Mouse (Mus musculus): Measurements from ENCODE around the gene Tacc3.

Tacc3 gene

DNA sequence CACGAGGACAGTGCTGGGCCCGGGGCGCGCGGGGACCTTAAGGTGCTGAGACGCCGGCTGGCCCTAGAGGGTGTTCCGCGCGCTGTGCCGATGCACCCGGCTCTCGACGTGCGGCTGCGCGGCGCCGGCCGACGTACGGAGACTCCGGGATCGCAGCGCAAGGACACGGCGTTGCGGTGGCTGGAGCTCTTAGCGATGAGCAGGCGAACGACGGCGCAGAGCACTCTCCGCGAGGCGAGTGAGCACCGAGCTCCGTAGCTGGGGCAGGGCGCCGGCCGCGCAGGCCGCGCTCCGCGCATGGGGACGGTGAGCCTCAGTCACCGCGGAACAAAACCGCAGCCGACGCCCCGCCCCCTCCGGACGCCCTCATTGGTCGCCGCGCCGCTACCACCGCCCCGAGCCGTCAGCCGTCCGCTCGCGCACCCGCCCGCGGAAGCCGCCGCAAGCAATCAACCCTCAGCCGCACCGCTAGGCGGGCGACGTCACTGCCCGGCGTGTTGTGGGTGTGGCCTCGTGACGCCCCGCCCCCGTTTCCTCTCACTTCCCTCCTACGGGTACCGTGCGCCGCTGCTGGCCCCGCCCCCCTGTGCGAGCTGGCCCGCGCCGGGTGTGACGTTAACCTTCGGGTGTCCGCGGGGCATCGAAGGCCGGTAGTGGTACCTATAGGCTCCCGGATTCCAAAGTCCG lies 28.5 kb upstream of the Tacc3 start, which contains the start of the genes Fam53a and Gm9903:
Fam53a (minus strand) TSS at position 335 of the 687 bp plus-strand sequence.
Gm9903 (plus strand) TSS at position 625 of the 687 bp plus-strand sequence.
- TF ChIP-seq NANOG (IDR thresholded peaks at IDR 0.05; ENCODE audit: borderline replicate concordance, low read length) (no peak), CTCF (conservative IDR thresholded peaks at IDR 0.05; ENCODE audit: low read length) (no peak), POU5F1 (IDR thresholded peaks at IDR 0.05; ENCODE audit: borderline replicate concordance, low read length) (no peak)
- H3K27me3 ChIP-seq (ENCODE audit: insufficient read depth, low read length), result no peaks in the 10 kb centered on the region; the same call in 1 of the 2 replicates
- no peaks in the 10 kb centered on the region for H3K9me3 ChIP-seq (ENCODE audit: low read length)
- peaks cover 22% of the 10 kb centered on the region for H3K36me3 ChIP-seq (ENCODE audit: insufficient read depth, low read length)
- H3K4me1 ChIP-seq (replicated peaks; ENCODE audit: low read depth, low read length), result peaks cover 33% of the 10 kb centered on the region
- H3K4me3 ChIP-seq (replicated peaks; ENCODE audit: low read length), result peak within 1 kb of the TSS; percentile 95

GRCm38 (mm10) chr5:33630061-33630460 lies 27.9 kb upstream of the Tacc3 start:
- Histone ChIP-seq H3K4me3 (replicated peaks; ENCODE audit: low read length) (peak overlapping the region; percentile 95), H3K36me3 (ENCODE audit: insufficient read depth, low read length) (peaks cover 22% of the 10 kb centered on the region), H3K4me1 (replicated peaks; ENCODE audit: low read depth, low read length) (peaks cover 30% of the 10 kb centered on the region), H3K9me3 (ENCODE audit: low read length) (no peaks in the 10 kb centered on the region), H3K27me3 (ENCODE audit: insufficient read depth, low read length) (no peaks in the 10 kb centered on the region; the same call in 1 of the 2 replicates)
- TF ChIP-seq POU5F1 (IDR thresholded peaks at IDR 0.05; ENCODE audit: borderline replicate concordance, low read length), result no peak
- no peak for TF ChIP-seq CTCF (conservative IDR thresholded peaks at IDR 0.05; ENCODE audit: low read length)
- no peak for TF ChIP-seq NANOG (IDR thresholded peaks at IDR 0.05; ENCODE audit: borderline replicate concordance, low read length)

GRCm38 (mm10) chr5:33630615-33631014 lies 27.3 kb upstream of the Tacc3 start:
- no peak for TF ChIP-seq NANOG (IDR thresholded peaks at IDR 0.05; ENCODE audit: borderline replicate concordance, low read length)
- no peak for TF ChIP-seq CTCF (conservative IDR thresholded peaks at IDR 0.05; ENCODE audit: low read length)
- TF ChIP-seq POU5F1 (IDR thresholded peaks at IDR 0.05; ENCODE audit: borderline replicate concordance, low read length), result no peak
- peaks cover 21% of the 10 kb centered on the region for H3K36me3 ChIP-seq (ENCODE audit: insufficient read depth, low read length)
- peaks cover 31% of the 10 kb centered on the region for H3K4me1 ChIP-seq (replicated peaks; ENCODE audit: low read depth, low read length)
- H3K9me3 ChIP-seq (ENCODE audit: low read length), result no peaks in the 10 kb centered on the region
- H3K4me3 ChIP-seq (replicated peaks; ENCODE audit: low read length), result peak overlapping the region; percentile 95; the same call in 1 of the 2 replicates
- H3K27me3 ChIP-seq (ENCODE audit: insufficient read depth, low read length), result no peaks in the 10 kb centered on the region; the same call in 1 of the 2 replicates

GRCm38 (mm10) chr5:33632526-33632925 lies 25.4 kb upstream of the Tacc3 start:
- H3K4me3 ChIP-seq (replicated peaks; ENCODE audit: low read length), result no peak overlapping the region
- TF ChIP-seq POU5F1 (IDR thresholded peaks at IDR 0.05; ENCODE audit: borderline replicate concordance, low read length) (no peak), CTCF (conservative IDR thresholded peaks at IDR 0.05; ENCODE audit: low read length) (no peak), NANOG (IDR thresholded peaks at IDR 0.05; ENCODE audit: borderline replicate concordance, low read length) (no peak)
- peaks cover 28% of the 10 kb centered on the region for H3K36me3 ChIP-seq (ENCODE audit: insufficient read depth, low read length)
- H3K9me3 ChIP-seq (ENCODE audit: low read length), result no peaks in the 10 kb centered on the region
- no peaks in the 10 kb centered on the region; the same call in 1 of the 2 replicates for H3K27me3 ChIP-seq (ENCODE audit: insufficient read depth, low read length)
- peaks cover 27% of the 10 kb centered on the region for H3K4me1 ChIP-seq (replicated peaks; ENCODE audit: low read depth, low read length)

DNA sequence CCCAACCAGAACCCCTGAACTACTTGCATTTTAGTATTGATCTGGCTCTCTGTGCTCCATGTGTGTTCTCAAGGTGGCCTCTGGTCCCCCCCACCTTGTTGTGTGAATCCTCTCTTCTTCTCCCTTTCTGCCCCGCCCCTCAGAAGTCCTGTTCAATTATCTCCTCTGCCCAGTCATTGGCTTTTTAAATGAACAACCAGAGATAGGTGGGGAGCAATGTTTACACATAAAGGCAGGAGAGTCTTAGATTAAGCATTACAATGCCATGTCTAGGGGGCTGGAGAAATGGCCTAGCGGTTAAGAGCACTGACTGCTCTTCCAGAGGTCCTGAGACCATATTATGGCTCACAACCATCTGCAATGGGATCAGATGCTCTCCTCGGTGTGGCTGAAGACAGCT lies 22.6 kb upstream of the Tacc3 start:
- no peaks in the 10 kb centered on the region; the same call in 1 of the 2 replicates for H3K27me3 ChIP-seq (ENCODE audit: insufficient read depth, low read length)
- no peak overlapping the region for H3K4me3 ChIP-seq (replicated peaks; ENCODE audit: low read length)
- TF ChIP-seq POU5F1 (IDR thresholded peaks at IDR 0.05; ENCODE audit: borderline replicate concordance, low read length), result no peak
- no peak for TF ChIP-seq NANOG (IDR thresholded peaks at IDR 0.05; ENCODE audit: borderline replicate concordance, low read length)
- no peak for TF ChIP-seq CTCF (conservative IDR thresholded peaks at IDR 0.05; ENCODE audit: low read length)
- H3K36me3 ChIP-seq (ENCODE audit: insufficient read depth, low read length), result peaks cover 53% of the 10 kb centered on the region
- H3K9me3 ChIP-seq (ENCODE audit: low read length), result no peaks in the 10 kb centered on the region
- peaks cover 16% of the 10 kb centered on the region for H3K4me1 ChIP-seq (replicated peaks; ENCODE audit: low read depth, low read length)

GRCm38 (mm10) chr5:33637606-33638350 lies 20.1 kb upstream of the Tacc3 start:
- peaks cover 77% of the 10 kb centered on the region for H3K36me3 ChIP-seq (ENCODE audit: insufficient read depth, low read length)
- H3K4me3 ChIP-seq (replicated peaks; ENCODE audit: low read length), result no peak overlapping the region
- no peaks in the 10 kb centered on the region for H3K9me3 ChIP-seq (ENCODE audit: low read length)
- H3K27me3 ChIP-seq (ENCODE audit: insufficient read depth, low read length), result no peaks in the 10 kb centered on the region
- TF ChIP-seq POU5F1 (IDR thresholded peaks at IDR 0.05; ENCODE audit: borderline replicate concordance, low read length) (no peak), CTCF (conservative IDR thresholded peaks at IDR 0.05; ENCODE audit: low read length) (no peak), NANOG (IDR thresholded peaks at IDR 0.05; ENCODE audit: borderline replicate concordance, low read length) (no peak)
- H3K4me1 ChIP-seq (replicated peaks; ENCODE audit: low read depth, low read length), result peaks cover 9% of the 10 kb centered on the region; the same call in 1 of the 2 replicates

DNA sequence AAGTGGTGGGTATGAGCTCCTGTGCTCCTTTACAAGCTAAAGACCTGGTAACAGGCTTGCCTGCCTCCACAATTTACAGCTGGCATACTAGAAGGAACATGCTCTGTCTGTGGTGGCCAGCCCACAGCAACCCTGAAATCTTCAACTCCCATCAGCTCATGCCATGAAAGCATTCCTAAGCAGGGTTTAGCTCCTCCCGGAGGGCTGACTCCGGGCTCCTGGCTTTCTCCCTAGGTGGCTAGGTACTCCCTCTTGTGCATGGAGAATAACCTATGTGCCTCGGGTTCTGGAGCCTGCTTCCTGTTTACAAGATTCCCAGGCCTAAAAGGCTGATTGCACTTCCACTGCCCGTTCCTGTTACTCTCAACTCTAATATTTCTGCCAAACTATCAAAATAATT lies 19.1 kb upstream of the Tacc3 start:
- Histone ChIP-seq H3K4me3 (replicated peaks; ENCODE audit: low read length) (no peak overlapping the region), H3K27me3 (ENCODE audit: insufficient read depth, low read length) (no peaks in the 10 kb centered on the region), H3K9me3 (ENCODE audit: low read length) (no peaks in the 10 kb centered on the region), H3K4me1 (replicated peaks; ENCODE audit: low read depth, low read length) (peaks cover 9% of the 10 kb centered on the region; the same call in 1 of the 2 replicates), H3K36me3 (ENCODE audit: insufficient read depth, low read length) (peaks cover 88% of the 10 kb centered on the region)
- 0 out of 2 replicates have a peak, but pooled peaks have one; percentile 2 for TF ChIP-seq CTCF (conservative IDR thresholded peaks at IDR 0.05; ENCODE audit: low read length)
- TF ChIP-seq POU5F1 (IDR thresholded peaks at IDR 0.05; ENCODE audit: borderline replicate concordance, low read length), result no peak

DNA sequence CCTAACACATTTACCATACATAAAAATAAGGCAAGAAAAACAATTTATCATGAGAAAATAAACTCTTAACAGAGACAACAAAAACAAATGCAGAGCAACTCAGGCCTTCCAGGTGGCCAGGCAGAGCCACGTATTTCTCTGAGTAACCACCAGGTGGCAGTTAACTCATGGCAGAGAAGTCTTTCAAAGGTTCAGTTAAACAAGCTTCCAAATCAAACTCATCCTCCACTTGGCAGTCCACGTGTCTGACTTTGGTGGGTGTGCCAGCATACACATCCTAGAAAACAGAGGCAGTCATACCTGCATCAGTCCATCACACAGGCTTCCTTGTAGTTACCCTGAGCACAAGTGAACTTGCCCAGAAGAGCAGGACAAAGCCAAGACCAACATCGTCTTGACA lies 17.3 kb upstream of the Tacc3 start:
- no peaks in the 10 kb centered on the region for H3K9me3 ChIP-seq (ENCODE audit: low read length)
- no peak for TF ChIP-seq NANOG (IDR thresholded peaks at IDR 0.05; ENCODE audit: borderline replicate concordance, low read length)
- TF ChIP-seq CTCF (conservative IDR thresholded peaks at IDR 0.05; ENCODE audit: low read length), result peak; percentile 72

More for the DNA sequence above, 17.3 kb upstream of the Tacc3 start:
- Histone ChIP-seq H3K4me1 (replicated peaks; ENCODE audit: low read depth, low read length) (0 out of 2 replicates have a peak, but pooled peaks cover 5% of the 10 kb centered on the region), H3K27me3 (ENCODE audit: insufficient read depth, low read length) (no peaks in the 10 kb centered on the region), H3K4me3 (replicated peaks; ENCODE audit: low read length) (no peak overlapping the region), H3K36me3 (ENCODE audit: insufficient read depth, low read length) (peaks cover 94% of the 10 kb centered on the region)

Measured in E14TG2a.4 (cell line).